Mouse (Mus musculus): ENCODE results near the gene Dclre1b.

DNA sequence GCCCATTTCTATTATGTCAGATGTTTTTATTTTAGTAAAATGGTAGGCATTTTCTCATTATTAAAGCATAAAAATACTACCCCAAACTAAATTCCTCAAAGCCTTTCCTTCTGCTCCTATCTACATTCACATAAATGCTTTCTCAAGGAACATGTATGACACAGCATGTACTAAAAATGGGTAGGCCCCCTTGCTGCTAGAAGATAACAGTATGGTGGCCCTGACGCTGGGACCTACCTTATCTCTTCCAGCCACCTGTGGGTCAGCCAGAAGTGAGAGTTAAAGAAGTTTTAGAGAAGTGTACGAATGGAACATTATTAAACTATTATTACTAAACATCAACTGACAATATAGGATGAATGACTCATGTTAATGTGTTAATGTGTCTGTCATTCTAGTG lies 9.7 kb downstream of the Dclre1b start:
- TF ChIP-seq CTCF (IDR thresholded peaks at IDR 0.05; ENCODE audit: borderline replicate concordance, extremely low read depth, insufficient read depth, insufficient read length), result no peak
- TF ChIP-seq POLR2A (IDR thresholded peaks at IDR 0.05; ENCODE audit: borderline replicate concordance, extremely low read depth, insufficient read depth, insufficient read length, poor library complexity, severe bottlenecking), result no peak

Measured in brain, embryonic 14.5 days (tissue).